Mouse (Mus musculus) ZHBTc4 (cell line): ENCODE data around the gene Sec14l5.

Experiments used
- DNase-seq: peaks from one replicate; pipeline ENCODE4 v3.0.0-alpha.2; 2011; ENCODE audit warnings: low read depth, low spot score

The Sec14l5 gene

DNA sequence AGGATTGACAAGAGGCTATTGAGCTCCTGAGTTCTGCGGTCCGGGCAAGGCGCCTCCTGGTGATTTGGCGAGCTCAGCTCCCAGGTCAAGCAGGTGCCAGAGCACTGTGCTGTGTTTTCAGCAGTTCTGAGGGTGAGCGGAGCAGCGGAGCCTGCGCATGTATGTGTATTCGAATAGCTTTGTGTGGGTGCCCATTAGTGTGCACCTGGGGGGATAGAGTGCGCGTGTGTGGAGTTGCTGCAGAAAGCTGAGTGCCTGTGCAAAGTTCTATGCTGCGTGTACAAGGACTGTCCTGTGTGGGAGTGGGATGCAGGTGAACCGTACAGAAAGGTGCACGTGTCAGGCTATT is at the start of gene Sec14l5:
Sec14l5 (plus strand) TSS at position 73 of the 349 bp plus-strand sequence.
- DNase-seq = no peak

DNA sequence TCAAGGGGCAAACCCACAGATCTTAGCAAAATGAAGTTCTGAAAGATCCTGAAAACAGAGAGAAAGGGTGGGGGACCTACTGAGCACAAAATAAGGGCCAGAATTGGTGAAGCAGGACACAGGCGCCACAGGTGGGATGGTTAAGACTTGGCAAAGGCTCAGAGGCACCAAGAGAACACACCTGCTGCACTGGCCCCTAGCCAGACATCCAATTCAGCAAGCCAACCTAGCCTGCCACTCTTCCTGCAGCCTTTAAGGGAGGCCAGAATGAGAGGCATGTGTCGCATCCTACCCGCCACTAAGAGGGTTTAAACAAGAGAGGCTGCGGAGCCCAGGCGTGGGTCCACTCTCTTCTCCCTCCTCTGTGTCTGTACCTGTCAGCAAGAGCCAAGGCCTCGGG is 45.9 kb upstream of the Sec14l5 start:
- peak; percentile 7 for DNase-seq

DNA sequence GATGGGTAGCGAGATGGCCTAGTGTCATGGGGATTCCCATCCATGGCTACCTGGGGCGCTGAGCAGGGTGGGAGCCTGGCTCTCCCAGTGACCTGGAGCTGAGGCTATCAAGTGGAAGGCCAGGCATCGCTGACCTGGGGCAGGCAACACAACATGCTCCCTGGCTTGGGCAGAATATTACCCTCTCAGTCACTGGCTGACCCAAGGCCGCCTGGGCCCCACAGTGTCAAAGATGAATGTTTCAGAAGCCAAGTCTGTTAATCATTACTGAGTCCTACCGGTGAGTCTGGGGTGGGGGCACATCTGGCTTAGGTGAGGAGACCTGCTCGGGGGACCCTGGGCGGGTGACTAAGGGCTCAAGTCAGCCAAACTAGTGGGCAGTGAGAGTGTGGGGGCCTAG is 37.0 kb upstream of the Sec14l5 start:
- DNase-seq = no peak

DNA sequence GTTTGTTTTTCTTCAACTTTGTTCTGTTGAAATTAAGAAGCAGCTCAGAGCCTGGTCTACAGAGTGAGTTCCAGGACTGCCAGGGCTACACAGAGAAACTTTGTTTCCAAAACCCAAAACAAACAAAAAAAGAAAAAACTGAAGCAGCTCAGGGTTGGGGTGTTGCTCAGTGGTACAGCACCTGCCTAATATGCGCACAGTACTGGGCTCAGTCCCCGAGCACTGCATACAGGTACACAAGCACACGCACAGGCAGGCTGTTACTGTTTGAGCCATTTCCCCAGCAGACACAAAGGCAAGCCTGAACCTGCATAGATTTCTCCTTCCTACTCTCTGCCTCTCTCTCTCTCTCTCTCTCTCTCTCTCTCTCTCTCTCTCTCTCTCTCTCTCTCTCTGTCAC is 35.9 kb upstream of the Sec14l5 start:
- DNase-seq = no peak

DNA sequence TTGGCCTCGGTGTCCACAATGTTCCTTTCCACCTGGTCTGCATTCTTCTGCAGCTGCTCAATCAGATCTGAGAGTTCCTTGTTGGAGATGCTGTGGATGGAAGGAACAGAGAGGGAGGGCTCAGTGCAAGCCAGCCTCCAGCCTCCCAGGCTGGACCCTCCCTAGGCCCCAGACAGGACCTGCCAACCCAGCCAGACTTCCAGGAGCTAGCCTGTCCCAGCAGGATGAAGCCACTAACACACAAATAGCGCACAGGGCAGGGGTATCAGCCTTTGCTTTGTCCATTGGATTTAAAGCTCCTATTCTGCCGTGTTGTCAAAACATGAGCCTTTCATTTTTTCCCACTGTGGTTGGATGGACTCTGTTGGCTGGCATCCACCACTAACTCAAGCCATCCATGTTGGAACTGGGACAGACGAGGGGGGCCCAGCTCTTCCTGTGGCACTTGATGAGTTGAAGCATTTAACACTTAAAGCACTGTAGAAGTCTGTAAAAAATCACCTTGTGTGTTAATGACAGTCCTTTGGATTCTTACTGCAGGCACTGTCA is 33.8 kb upstream of the Sec14l5 start:
- no peak for DNase-seq

DNA sequence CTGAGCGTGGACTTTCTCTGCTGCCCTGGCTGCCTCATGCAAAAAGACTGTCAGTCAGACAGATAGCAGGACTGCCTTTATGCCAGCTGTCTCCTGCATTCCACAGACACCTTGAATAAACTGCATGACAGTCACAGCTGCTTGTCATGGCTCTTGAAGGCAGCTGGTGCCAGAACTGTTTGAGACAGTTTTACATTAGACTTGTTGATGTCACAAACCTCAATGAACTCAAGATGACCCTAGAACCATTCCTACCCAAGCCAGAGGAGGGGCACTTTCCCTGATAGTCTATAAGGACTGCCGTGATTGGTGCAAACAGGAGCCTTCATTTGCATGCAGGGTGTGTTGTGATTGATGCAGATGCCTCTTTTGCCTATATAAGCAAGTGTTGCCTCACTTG is 33.3 kb upstream of the Sec14l5 start:
- DNase-seq = peak; percentile 67

DNA sequence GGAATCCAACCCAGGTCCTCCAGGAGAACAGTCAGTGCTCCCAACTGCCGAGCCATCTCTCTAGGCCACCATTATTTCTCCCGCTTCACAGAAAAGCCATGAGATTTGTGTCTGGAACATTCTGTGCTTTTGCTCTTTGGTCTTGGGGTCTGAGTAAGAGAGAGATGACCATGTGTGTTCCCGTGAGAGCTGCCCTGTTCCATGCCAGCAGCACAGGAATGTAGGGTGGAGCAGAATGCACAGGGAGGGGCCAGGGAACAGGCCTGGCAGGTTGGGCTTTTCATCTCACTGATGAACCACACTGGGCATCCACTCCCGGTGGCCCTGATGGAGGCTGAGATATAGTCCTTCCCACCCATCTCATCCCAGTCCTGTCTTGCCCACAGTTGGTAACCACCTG is 27.5 kb upstream of the Sec14l5 start:
- DNase-seq = no peak

DNA sequence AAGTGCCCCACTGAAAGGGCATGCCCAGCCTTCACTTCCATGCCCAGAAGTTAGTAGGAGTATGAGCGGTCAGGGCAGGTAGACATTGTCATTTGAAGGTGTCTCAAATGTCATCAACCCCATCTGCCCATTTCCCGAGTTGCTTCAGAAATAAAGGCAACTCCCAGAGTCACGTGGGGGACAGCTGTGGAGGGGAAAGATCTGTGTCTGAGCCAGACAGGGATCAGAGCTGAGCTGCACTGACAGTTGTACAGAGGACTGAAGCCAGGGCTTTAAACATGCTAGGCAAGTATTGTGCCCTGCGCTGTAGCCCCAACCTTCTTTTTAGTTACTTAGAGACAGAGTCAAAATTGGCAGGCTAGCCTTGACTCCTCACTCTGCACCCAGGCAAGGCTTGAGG is 27.1 kb upstream of the Sec14l5 start:
- no peak for DNase-seq

DNA sequence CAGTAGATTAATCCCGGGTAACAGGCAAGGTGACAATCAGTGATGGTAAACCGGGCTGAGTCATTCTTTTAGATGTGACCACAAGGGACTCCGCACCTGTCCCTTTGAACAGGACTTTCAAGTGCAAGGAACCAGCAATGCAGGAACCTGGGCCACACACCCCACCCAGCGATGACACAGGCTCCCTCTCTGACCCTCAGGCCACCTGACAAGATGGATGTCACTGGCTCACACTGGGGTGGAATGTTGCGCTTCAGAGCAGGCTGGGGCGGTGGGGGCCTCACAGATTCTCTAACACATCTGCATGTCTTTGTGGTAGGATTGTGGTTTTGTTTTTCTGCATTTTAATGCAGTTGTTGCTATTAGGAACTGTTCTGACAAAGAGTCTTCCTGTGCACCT is 23.4 kb upstream of the Sec14l5 start:
- DNase-seq = no peak

DNA sequence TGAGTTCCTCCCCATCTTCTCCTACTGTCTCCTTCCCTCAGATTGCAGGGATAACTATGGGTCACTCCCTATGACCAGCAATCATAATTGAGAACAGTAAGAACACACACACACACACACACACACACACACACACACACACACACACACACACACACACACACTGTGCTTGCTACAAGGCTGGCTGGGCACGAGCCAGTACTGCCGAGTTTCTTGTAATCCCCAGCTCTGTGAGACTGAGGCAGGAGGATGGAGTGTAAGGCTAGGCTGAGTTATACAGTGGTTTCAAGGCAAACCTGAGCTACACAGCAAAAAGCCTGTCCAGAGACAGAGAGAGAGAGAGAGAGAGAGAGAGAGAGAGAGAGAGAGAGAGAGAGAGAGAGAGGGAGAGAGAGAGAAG is 16.7 kb upstream of the Sec14l5 start:
- no peak for DNase-seq

DNA sequence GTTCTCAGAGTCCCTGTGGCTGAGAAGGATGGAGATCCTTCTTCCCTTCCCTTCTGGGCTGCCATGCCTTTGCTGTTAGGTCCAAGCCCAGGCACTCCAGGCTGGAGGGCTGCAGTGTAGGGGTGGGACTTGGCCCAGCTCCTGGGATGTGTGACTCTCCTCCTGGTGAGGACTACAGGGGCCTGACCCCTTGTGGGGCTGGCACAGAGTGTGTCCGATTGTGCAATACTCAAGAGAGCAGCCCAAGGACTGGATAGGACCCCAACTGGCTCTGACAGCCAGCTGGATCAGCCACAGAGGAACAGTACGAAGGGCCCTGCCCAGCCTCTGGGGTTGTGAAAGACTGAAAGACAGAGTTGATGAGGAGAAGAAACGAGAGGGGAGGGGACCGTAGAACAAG is 16.1 kb upstream of the Sec14l5 start:
- no peak for DNase-seq

DNA sequence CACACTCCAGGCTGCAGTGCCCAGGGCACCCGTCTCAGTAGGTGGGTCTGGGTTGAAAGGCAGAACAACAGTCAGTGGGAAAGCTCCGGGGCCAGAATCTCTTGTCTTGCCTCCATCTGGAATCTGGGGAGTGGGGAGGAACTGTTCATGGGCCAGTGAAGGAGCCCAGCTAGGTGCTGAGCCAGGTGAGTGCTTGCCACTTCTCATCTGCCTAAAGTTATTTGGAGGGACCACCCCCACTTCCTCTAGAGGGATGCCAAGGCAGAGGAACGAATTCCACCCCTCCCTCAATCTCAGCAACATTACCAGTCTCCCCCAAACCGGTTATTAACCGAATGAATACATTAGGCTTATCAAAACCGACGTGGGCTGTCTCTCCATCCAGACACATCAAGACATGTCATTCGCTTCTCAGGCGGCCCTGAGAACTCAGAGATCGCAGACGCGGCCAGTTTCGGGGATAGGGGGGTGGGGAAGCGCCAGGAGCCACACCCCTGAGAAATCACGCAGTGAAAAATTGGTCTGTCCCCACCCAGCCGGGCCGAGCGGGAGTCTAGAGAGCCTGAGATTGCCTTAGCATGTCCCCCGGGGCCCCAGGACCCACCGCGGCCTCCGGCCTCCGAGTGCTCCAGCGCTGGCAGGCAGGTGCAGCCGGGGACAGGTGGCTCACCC is 15.5 kb upstream of the Sec14l5 start:
- DNase-seq = peak; percentile 21

DNA sequence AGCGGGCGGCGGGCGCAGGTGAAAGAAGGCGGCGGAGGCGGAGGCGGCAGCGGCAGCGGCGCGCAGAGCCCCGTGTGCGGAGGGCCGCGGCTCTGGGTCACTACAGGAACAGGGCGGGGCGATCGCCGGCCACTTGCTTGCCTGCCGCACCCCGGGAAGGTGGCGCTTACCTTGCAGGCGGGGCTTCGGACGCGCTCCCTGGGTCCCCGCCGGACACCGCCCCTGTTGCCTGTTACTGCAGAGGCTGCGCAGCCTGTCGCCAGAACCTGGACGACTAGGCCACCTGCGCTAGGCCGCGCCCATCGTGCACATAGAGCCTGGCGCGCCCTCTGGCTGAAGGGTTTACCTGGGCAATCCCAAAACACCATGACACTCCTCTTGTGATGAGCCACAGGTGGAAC is 14.5 kb upstream of the Sec14l5 start, which contains the start of gene Ppl:
Ppl (minus strand) TSS at position 21 of the 401 bp plus-strand sequence.
- peak; percentile 79 for DNase-seq

DNA sequence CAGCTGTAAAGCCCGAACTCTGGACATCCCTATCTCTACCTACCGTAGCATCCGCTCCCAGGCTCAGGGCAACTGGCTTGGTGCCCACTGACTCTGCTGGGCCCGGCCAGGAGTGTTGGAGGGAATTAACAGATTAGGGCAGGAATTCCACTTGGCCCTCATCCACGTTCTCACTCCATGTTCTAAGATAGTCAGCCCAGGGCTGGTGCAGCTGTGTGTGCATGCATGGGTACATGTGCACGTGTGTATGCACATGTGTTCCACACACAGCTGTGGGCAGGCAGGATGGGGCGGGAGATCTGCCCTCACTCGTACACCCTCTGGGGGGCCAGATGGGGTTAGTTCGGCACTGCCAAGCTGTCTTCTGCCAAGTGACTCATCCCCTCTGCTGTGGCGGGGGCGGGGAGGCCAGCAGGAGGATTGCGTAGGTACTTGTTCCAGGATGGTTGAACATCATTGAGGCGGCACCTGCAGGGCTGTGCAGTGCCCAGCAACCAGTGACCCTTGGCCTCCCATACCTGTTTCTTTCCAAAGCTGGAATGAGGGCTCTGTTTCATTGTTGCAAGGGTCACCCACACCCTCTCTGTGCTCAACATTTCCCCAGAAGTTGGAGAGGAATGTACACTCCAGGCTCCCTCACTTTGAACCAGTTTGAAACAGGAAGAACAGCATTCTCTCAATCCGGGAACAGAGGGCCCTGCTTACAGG is 12.1 kb upstream of the Sec14l5 start:
- DNase-seq = no peak

DNA sequence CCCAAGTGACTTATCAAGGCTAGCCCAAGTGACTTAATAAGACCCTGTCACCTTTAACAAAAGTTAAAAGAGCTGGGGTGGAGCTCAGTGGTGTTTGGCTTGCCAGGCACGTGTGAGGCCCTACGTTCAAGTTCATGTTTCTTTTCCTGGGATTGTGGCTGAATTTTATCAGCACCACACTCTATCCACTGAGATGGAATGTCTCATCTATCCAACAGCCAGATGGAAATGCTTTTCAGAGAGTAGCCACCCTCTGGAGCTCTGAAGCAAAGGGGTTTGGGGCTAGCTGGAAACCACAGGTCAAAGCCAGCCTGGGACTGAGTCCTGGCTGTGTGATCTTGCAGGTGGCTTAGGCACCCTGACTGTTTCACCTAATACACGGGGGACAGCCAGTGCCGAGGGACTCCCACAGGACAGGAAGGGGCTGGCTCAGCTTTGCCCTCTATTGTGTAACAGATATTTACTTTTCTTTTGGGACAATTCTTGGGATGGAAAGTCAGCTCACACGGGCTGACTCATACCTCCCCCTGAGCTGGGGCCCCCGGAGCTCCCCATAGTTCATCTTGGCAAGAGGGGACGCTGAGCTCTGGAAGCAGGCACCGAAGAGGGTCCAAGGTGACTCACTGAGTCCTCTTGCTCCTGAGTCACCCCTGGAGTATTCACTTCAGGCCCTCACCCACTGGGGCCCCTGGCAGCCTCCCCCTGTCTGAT is 11.2 kb upstream of the Sec14l5 start:
- no peak for DNase-seq

DNA sequence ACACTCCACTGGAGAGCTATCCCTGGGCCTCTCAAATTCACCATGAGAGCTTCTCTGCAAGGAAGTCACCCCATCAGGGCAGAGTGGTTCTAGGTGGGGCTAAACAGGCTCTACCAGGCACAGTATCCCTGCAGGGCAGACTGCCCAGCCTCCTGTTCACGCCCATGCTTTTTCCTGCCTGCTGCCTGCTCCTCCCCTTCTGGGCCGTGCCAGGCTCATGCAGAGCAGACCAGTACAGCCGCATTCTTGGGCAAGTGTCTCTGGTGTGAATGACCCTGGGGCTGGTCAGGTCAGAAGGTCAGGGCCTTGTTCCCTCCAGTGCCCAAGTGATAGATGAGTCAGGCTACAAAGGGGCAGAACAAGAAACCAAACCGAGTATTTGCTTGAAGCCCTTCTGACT is 10.4 kb upstream of the Sec14l5 start:
- DNase-seq = no peak

DNA sequence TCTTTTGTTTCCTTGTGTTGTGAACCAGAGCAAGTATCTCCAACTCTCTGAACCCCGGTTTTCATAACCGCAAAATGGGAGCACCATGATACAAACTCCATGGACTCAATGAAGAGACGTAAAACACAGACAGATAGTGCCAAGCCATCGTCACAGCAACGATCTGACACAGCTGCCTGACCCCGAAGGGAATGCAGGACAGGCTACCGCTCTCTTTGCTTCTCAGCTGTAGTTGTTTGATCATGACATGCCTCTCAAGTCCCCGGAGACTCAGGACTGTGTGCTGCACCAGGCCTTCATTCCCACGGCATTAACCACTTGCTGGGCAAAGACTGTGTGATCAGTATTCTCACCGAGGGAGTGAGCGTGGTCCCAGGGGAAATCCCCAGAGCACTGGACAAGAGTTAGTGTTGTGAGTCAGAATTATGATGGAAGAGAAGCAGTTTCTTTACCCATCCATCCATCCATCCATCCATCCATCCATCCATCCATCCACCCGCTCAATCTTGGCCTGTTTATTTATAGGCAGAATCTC is 9.8 kb upstream of the Sec14l5 start:
- DNase-seq = no peak

DNA sequence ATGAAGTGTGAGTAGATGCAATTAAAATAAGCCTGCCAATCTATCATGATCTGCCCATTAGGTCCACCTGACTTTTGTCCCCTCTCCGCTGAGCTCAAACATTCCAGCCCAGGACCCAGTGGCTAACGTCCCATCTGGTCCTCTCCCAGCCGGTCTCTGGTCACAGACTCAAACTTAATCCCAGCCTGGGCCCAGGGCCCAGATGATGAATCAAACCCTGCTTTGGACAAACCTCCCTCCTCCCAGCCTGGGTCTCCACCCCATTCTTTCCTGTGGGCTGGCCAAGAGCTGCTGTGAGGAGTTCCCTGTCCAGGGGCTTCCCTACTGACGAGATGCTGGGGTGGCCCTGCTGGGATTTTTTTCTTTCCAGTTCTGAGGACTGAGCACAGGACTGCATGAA is 7.2 kb upstream of the Sec14l5 start:
- DNase-seq = no peak

DNA sequence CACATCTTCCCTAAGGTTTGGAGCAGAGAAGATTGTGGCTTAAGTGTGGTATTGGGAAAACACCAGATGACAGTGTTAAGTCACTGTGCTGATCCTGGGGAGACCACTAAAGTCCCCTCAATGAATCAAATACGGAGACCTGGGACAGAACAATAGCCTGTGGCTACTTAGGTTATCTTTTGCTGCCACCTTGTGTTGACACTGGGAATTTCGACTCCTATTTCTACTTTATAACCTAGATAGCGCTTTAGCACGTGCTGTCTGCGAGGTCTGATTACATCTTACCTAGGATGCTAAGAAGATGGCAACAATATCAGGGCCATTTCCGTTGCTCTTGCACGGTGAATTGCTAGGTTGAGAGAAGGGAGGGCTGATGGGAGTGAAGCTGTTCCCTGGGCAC is 1.3 kb upstream of the Sec14l5 start:
- DNase-seq = peak; percentile 86

DNA sequence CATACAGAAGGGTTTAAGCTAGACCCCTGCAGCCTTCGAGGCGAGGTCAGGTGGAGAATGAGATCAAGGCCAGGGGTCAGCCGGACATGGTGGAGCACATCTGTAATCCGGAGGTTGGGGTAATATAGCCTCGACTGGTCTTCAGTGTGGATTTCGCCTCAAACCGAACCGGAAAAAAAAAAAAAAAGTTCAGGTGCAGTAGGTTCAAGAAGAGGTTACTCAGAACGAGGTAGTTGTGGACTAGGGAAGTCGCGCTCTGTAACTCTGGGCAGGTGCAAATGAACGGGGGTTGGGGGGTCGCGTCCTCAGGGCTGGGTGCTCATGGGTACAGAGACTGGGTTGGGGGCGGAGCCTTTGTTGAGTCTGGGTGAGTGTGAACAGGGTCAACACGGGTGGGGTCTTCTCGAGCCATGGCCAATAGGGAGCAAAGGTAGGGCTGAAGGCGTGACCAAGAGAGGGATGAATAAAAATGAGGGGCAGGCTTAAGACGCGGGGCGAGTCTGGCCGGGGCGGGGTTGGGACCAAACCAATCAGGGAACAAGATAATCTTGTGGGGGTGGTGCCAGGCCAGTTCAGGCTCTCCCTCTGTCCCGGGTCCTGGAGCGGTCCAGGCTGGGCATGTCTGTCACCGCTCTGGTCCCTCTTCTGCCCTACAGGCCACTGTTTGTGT is 407 bp upstream of the Sec14l5 start:
- peak; percentile 94 for DNase-seq

DNA sequence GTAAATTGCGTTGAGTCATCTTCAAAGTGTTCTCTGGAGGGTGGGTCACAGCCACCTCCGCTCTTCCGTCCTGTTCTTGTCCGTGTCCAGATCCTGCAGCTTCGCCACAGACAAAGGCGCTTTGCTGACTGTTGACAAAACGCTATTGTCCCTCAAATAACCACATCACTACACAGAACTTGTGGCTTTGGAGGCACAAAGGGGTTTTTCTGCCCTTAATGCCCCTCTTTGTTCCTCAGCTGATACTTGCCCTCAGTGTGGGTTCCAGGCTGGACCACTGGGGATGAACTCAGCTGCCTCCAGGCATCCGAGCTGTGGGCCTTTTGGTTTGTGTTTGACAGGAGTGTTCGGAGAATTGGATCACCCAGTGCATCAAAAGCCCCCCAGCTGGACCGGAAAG is 3.6 kb downstream of the Sec14l5 start:
- DNase-seq = no peak
